Mouse (Mus musculus) small intestine, adult 10 weeks (tissue): ENCODE measurements around the gene Fam107a. TPM values are rescaled to one million over a fixed set of nuclear protein-coding genes. Genes with fewer than 3 reads are reported as not detected.

Experiments
- polyA plus RNA-seq: library from polyadenylated mRNA; stranded (reverse); fragments of 350-450 nt; fragmentation: Illumina TruSeq; extraction: RNeasy Lipid Tissue Mini Kit (QIAGEN cat#74804); gene quantifications from one replicate; pipeline ENCODE4 v1.2.3, GENCODE M21; 2014; ENCODE audit warnings: low replicate concordance

The Fam107a gene
- 0.41 TPM for polyA plus RNA-seq

GRCm38 (mm10) chr14:8317194-8318097 is at the start of gene Fam107a:
TSS of gene Fam107a (minus strand) at chr14:8318023.

GRCm38 (mm10) chr14:8259166-8259565 is 58.7 kb downstream of the Fam107a start, which contains the start of gene Acox2:
TSS of gene Acox2 (minus strand) at chr14:8259353.

Other genes starting within 250 kb of the Fam107a start
- gene Rpp14, start 237.7 kb downstream of the Fam107a start, polyA plus RNA-seq = 23.5 TPM
- 64.5 TPM for gene Pxk, start 219.8 kb downstream of the Fam107a start, polyA plus RNA-seq
- 254 TPM for gene Pdhb, start 145.0 kb downstream of the Fam107a start, polyA plus RNA-seq
- 24.4 TPM for gene Kctd6, start 103.9 kb downstream of the Fam107a start, polyA plus RNA-seq
- 1.7 TPM for gene Acox2, start 58.7 kb downstream of the Fam107a start, polyA plus RNA-seq
- gene Oit1, start 60.7 kb upstream of the Fam107a start, polyA plus RNA-seq = 13.4 TPM